Mouse (Mus musculus) ES-E14 (cell line): Measurements from ENCODE around the gene Pla1a.

Experiments used
- CHD2 ChIP-seq: IDR thresholded peaks from 2 replicates; pipeline ENCODE4 v1.6.1; 2014; ENCODE audit warnings: mild to moderate bottlenecking, low read depth, low read length, inconsistent platforms
- MAFK ChIP-seq: IDR thresholded peaks from 2 replicates; pipeline ENCODE4 v1.6.1; 2014; ENCODE audit warnings: mild to moderate bottlenecking, low read depth, low read length, inconsistent platforms; ENCODE audit not compliant: insufficient read depth
- ZC3H11A ChIP-seq: IDR thresholded peaks from 2 replicates; pipeline ENCODE4 v1.6.1; 2012; ENCODE audit warnings: low read depth, mild to moderate bottlenecking, inconsistent platforms, low read length, borderline replicate concordance
- ZNF384 ChIP-seq: IDR thresholded peaks from 2 replicates; pipeline ENCODE4 v1.6.1; 2012; ENCODE audit warnings: low read depth, low read length, inconsistent platforms

- no peak for TF ChIP-seq ZNF384
- TF ChIP-seq ZC3H11A: no peak
- TF ChIP-seq CHD2: no peak
- TF ChIP-seq MAFK: no peak
Measured at GRCm38 (mm10) chr16:38362493-38363255, 70.3 kb downstream of the Pla1a start.
